Comparison of ENCODE assay signal across 10 mouse cellular contexts in genomic region chr5:112237439-112237838, GRCm38 (mm10). TPM values are rescaled to one million over a fixed set of nuclear protein-coding genes. Genes with fewer than 3 reads are reported as not detected.
A peak's percentile ranks its signal among the peaks of the same experiment; 100 is the strongest.
DNase-seq lines count a peak whose midpoint lies in the region; ATAC-seq and TF ChIP-seq lines count a peak whose summit lies in the region.
"Had no signal": no experiment of that assay in that cellular context is flagged by ENCODE, and none has a peak within 500 bp of the region (broad histone marks: within the 10 kb centered on the region; RNA-seq: fewer than 3 reads in every experiment).

No protein-coding gene starts in this region.

- TF ChIP-seq CTCF in hindbrain, postnatal 0 days (IDR thresholded peaks at IDR 0.05; ENCODE audit: low read depth): 0 out of 2 replicates have a peak, but pooled peaks have one; percentile 11

- peak overlapping the region; percentile 43 for H3K4me2 ChIP-seq in hindbrain, postnatal 0 days (ENCODE audit: low read depth, low read length)
- peak overlapping the region; percentile 47 for H3K4me2 ChIP-seq in neural tube, embryonic 12.5 days (replicated peaks)

- WGBS in embryonic facial prominence, embryonic 10.5 days: 2% methylated on average over 16 of the region's 16 CpGs
- WGBS in hindbrain, postnatal 0 days: 6% methylated on average over 16 of the region's 16 CpGs
- under 1% methylated on average over 16 of the region's 16 CpGs for WGBS in neural tube, embryonic 12.5 days

- peak; percentile 85 for ATAC-seq in hindbrain, postnatal 0 days
- ATAC-seq in neural tube, embryonic 12.5 days (ENCODE audit: low FRiP score, low read depth): peak; percentile 73

- H3K4me1 ChIP-seq in embryonic facial prominence, embryonic 10.5 days: peaks cover 46% of the 10 kb centered on the region
- no peaks in the 10 kb centered on the region; the same call in 1 of the 2 replicates for H3K4me1 ChIP-seq in hindbrain, postnatal 0 days (ENCODE audit: insufficient read depth, low read length)
- H3K4me1 ChIP-seq in neural tube, embryonic 12.5 days: peaks cover 49% of the 10 kb centered on the region

- H3K9ac ChIP-seq in hindbrain, postnatal 0 days (replicated peaks; ENCODE audit: low read length): peak overlapping the region; percentile 44
- H3K9ac ChIP-seq in neural tube, embryonic 12.5 days: peak overlapping the region; percentile 59

- peak overlapping the region; percentile 34 for H3K4me3 ChIP-seq in embryonic facial prominence, embryonic 10.5 days
- H3K4me3 ChIP-seq in hindbrain, postnatal 0 days (ENCODE audit: low read length): 0 out of 2 replicates have a peak overlapping the region, but pooled peaks have one; percentile 8
- peak overlapping the region; percentile 18; the same call in 1 of the 2 replicates for H3K4me3 ChIP-seq in neural tube, embryonic 12.5 days

- no peaks in the 10 kb centered on the region for H3K36me3 ChIP-seq in embryonic facial prominence, embryonic 10.5 days (replicated peaks)
- no peaks in the 10 kb centered on the region for H3K36me3 ChIP-seq in hindbrain, postnatal 0 days (ENCODE audit: insufficient read depth, low read length)
- H3K36me3 ChIP-seq in neural tube, embryonic 12.5 days: no peaks in the 10 kb centered on the region

- no peaks in the 10 kb centered on the region for H3K9me3 ChIP-seq in embryonic facial prominence, embryonic 10.5 days
- no peaks in the 10 kb centered on the region for H3K9me3 ChIP-seq in hindbrain, postnatal 0 days (ENCODE audit: low read length)
- no peaks in the 10 kb centered on the region for H3K9me3 ChIP-seq in neural tube, embryonic 12.5 days

- DNase-seq in Muller cell, postnatal 12 days (ENCODE audit: inconsistent ontology term): peak; percentile 82
- peak; percentile 78 for DNase-seq in embryonic facial prominence, embryonic 10.5 days (ENCODE audit: low spot score)
- DNase-seq in hindbrain, postnatal 0 days (ENCODE audit: low spot score): peak; percentile 86
- DNase-seq in adipocyte (ENCODE audit: low spot score): no peak
- no peak for DNase-seq in spleen, postnatal 14 days (ENCODE audit: low spot score in 2 of 2)
- DNase-seq in heart, adult 18-20 months: no peak
- no peak for DNase-seq in ovary, postnatal 36 days (ENCODE audit: low spot score)
- DNase-seq: lung, postnatal 14 days had no signal

- H3K27me3 ChIP-seq in embryonic facial prominence, embryonic 10.5 days (replicated peaks; ENCODE audit: low read depth, poor library complexity, severe bottlenecking): peaks cover 51% of the 10 kb centered on the region
- H3K27me3 ChIP-seq in hindbrain, postnatal 0 days (ENCODE audit: insufficient read depth, low read length): no peaks in the 10 kb centered on the region
- no peaks in the 10 kb centered on the region for H3K27me3 ChIP-seq in neural tube, embryonic 12.5 days (replicated peaks)

- H3K27ac ChIP-seq in embryonic facial prominence, embryonic 10.5 days (replicated peaks): peak overlapping the region; percentile 86
- H3K27ac ChIP-seq in hindbrain, postnatal 0 days: peak overlapping the region; percentile 88
- H3K27ac ChIP-seq in neural tube, embryonic 12.5 days: peak overlapping the region; percentile 88

RNA-seq across cellular contexts. Expression of gene Cryba4, which starts 14.9 kb away (rescaled TPM):
- polyA plus RNA-seq in embryonic facial prominence, embryonic 10.5 days (2016; fragmentation: Nextera tagmentation; extraction: Ambion mirVana): 0.35 and 0.69 TPM in 2 replicates
- 0.26 and 1.8 TPM in 2 replicates for total RNA-seq in hindbrain, postnatal 0 days (2014; rRNA removed)
- polyA plus RNA-seq in hindbrain, postnatal 0 days (2015; fragmentation: Nextera tagmentation; extraction: Ambion mirVana): 1.6 and 2.4 TPM in 2 replicates
- 2.4 and 3.0 TPM in 2 replicates for polyA plus RNA-seq in neural tube, embryonic 12.5 days (2016; fragmentation: Nextera tagmentation; extraction: Ambion mirVana)
- total RNA-seq in heart, adult 18-20 months (2021): 1 to 10 TPM; 5.7 to 6.6 TPM
- total RNA-seq: hematopoietic stem cell, adult 5-6 weeks had no signal

RNA-seq across cellular contexts. Expression of gene Crybb1, which starts 18.2 kb away (rescaled TPM):
- 0.20 and 0.80 TPM in 2 replicates for polyA plus RNA-seq in embryonic facial prominence, embryonic 10.5 days (2016; fragmentation: Nextera tagmentation; extraction: Ambion mirVana)
- total RNA-seq in hindbrain, postnatal 0 days (2014; rRNA removed): 8.0 and 11.7 TPM in 2 replicates
- polyA plus RNA-seq in hindbrain, postnatal 0 days (2015; fragmentation: Nextera tagmentation; extraction: Ambion mirVana): 14.2 and 14.6 TPM in 2 replicates
- 2.9 and 3.1 TPM in 2 replicates for polyA plus RNA-seq in neural tube, embryonic 12.5 days (2016; fragmentation: Nextera tagmentation; extraction: Ambion mirVana)
- total RNA-seq in heart, adult 18-20 months (2021): 1 to 10 TPM; 2.0 to 3.1 TPM
- total RNA-seq: hematopoietic stem cell, adult 5-6 weeks had no signal

RNA-seq across cellular contexts. Expression of gene Tpst2, which starts 39.1 kb away (rescaled TPM):
- polyA plus RNA-seq in embryonic facial prominence, embryonic 10.5 days (2016; fragmentation: Nextera tagmentation; extraction: Ambion mirVana): 34.0 and 35.9 TPM in 2 replicates
- total RNA-seq in hindbrain, postnatal 0 days (2014; rRNA removed): 46.9 and 57.0 TPM in 2 replicates
- 34.4 and 37.0 TPM in 2 replicates for polyA plus RNA-seq in hindbrain, postnatal 0 days (2015; fragmentation: Nextera tagmentation; extraction: Ambion mirVana)
- 28.7 and 35.4 TPM in 2 replicates for polyA plus RNA-seq in neural tube, embryonic 12.5 days (2016; fragmentation: Nextera tagmentation; extraction: Ambion mirVana)
- 10 to 100 TPM; 47.1 to 50.0 TPM for total RNA-seq in heart, adult 18-20 months (2021)

Comparison
In these comparisons a context has a peak if more than half of its experiments do, and no peak if none do; other contexts are left out.
1. DNase-seq: peak in Muller cell, postnatal 12 days (single experiment), embryonic facial prominence, embryonic 10.5 days (single experiment) and hindbrain, postnatal 0 days (single experiment); none in adipocyte (single experiment), spleen, postnatal 14 days (0 of 2), heart, adult 18-20 months (0 of 2) and ovary, postnatal 36 days (single experiment).
2. Peak in every context shown above with its lines, with median percentiles within 50 percentile points of each other: H3K27ac ChIP-seq and H3K4me3 ChIP-seq.